Mouse (Mus musculus) forebrain, embryonic 14.5 days (tissue): ENCODE results near the gene Rasa3. TPM values are rescaled to one million over a fixed set of nuclear protein-coding genes. Genes with fewer than 3 reads are reported as not detected.

Experiments used
- ATAC-seq: fragments of 200-750 bp; cut with Nextera tagmentation; 2 replicates; pipeline ENCODE4 v1.8.0; 2017; ENCODE audit warnings: mild to moderate bottlenecking, moderate library complexity
- DNase-seq: peaks from one replicate; pipeline ENCODE4 v3.0.0-alpha.2; 2015; ENCODE audit warnings: low spot score
- H3K27ac ChIP-seq: fragments of 300-500 bp; sonication (generic); 2 replicates; pipeline ENCODE4 v1.5.1; 2014; ENCODE audit warnings: low read depth, mild to moderate bottlenecking, control low read depth, low read length, moderate library complexity
- H3K27me3 ChIP-seq: fragments of 300-500 bp; sonication (generic); replicated peaks from 2 replicates; pipeline ENCODE4 v1.6.1; 2014; ENCODE audit warnings: low read length, control low read depth, mixed read lengths; ENCODE audit not compliant: control insufficient read depth, insufficient read depth
- H3K36me3 ChIP-seq: fragments of 300-500 bp; sonication (generic); 2 replicates; pipeline ENCODE4 v1.6.1; 2014; ENCODE audit warnings: low read length, control low read depth; ENCODE audit not compliant: control insufficient read depth, insufficient read depth
- H3K4me1 ChIP-seq: fragments of 300-500 bp; sonication (generic); 2 replicates; pipeline ENCODE4 v1.6.1; 2014; ENCODE audit warnings: antibody characterized with exemption, low read length, control low read depth; ENCODE audit not compliant: control insufficient read depth, insufficient read depth
- H3K4me2 ChIP-seq: fragments of 300-500 bp; sonication (generic); 2 replicates; pipeline ENCODE4 v1.6.1; 2014; ENCODE audit warnings: mild to moderate bottlenecking, control low read depth, low read length
- H3K4me3 ChIP-seq: fragments of 300-500 bp; sonication (generic); 2 replicates; pipeline ENCODE4 v1.5.1; 2014; ENCODE audit warnings: low read depth, low read length, control low read depth
- H3K9ac ChIP-seq: fragments of 300-500 bp; sonication (generic); 2 replicates; pipeline ENCODE4 v1.6.1; 2014; ENCODE audit warnings: mild to moderate bottlenecking, low read length, control low read depth, moderate library complexity
- H3K9me3 ChIP-seq: fragments of 300-500 bp; sonication (generic); replicated peaks from 2 replicates; pipeline ENCODE4 v1.6.1; 2016; ENCODE audit warnings: low read length, control low read depth, mixed read lengths; ENCODE audit not compliant: control insufficient read depth
- WGBS: fragments of 180-500 bp; shearing (Covaris S2); extraction: QIAGEN DNeasy Blood & Tissue Kit; methylation state at CpG from one replicate; pipeline ENCODE4 v1.1.7; 2014; 5-methylcytosine and 5-hydroxymethylcytosine counted together
- polyA plus RNA-seq: library from polyadenylated mRNA; unstranded; fragments of >200 nt; fragmentation: Nextera tagmentation; extraction: Ambion mirVana; gene quantifications from 2 replicates; pipeline ENCODE4 v1.2.1, GENCODE M21; 2014

Rasa3 gene
- polyA plus RNA-seq, 1 experiment from 2014 or later: 17.3 TPM

DNA sequence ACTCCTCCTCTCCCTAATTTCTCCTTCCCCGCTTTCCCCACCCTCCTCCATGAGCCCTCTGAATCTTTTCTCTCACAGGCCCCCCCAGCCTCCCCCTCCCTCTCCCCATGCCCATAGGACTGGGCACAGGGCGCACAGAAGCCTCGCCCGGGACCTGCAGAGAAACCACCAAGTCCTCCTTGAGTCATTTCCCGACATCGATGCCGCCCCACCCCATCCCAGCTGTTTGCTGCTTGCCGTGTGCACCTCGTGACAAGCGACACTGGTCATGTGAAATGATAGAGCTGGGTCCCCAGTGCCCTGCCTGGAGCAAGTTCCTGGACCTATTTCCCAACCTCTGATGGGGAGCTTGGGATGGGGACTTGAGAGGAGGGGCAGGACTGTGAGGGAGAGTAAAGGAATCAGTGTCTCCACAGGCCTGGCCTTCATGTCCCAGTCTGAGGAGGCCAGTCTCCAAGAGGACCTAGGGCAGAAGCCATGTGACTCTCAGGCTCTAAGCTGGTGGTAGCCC lies 53.4 kb downstream of the Rasa3 start:
- ATAC-seq (peak; percentile 40; the same call in 1 of the 2 replicates), DNase-seq (no peak)
- H3K36me3 ChIP-seq: no peaks in the 10 kb centered on the region
- H3K4me1 ChIP-seq: peaks cover 31% of the 10 kb centered on the region
- H3K9me3 ChIP-seq: no peaks in the 10 kb centered on the region
- 27% methylated on average over 10 of the region's 10 CpGs for WGBS
- H3K27me3 ChIP-seq: no peaks in the 10 kb centered on the region
- H3K4me3 ChIP-seq: no peak overlapping the region
- no peak overlapping the region for H3K9ac ChIP-seq
- peak overlapping the region; percentile 49; the same call in 1 of the 2 replicates for H3K27ac ChIP-seq
- no peak overlapping the region for H3K4me2 ChIP-seq

DNA sequence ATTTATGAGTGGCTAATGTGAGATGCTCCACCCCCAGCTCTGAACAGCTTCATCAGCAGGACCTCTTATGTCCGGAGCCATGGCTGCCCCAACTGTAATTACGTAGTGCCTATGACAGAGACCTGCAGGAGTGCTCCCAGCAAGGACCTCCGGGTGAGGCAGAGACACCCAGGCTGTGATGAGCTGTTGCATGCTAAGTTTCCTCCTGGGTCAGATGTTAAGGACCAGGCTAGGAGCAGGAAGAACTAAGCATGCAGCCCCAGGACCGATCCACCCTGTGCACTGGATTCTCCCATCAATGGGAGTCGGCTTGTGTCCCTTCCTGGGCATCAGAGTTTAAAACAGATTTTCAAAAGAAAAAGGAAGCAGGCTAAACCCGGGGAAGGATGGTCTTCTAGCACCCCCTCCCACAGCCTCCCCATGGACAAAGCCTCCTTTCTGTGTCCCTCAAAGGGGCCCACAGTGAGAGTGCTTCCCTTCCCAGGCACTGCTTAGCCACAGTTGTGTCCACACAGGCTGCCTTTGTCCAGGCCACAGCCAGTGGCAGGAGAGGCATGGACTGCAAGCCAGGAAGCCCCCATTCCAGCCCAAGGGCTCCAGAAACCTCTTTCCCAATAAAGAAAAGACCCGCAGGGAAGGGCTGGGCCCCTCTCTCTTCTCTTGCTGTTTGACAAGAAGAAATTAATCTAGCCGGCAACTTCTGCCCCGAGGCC lies 54.2 kb downstream of the Rasa3 start:
- Histone ChIP-seq H3K4me1 (peaks cover 31% of the 10 kb centered on the region), H3K9me3 (no peaks in the 10 kb centered on the region), H3K36me3 (no peaks in the 10 kb centered on the region), H3K27me3 (no peaks in the 10 kb centered on the region), H3K9ac (peak overlapping the region; percentile 9), H3K4me3 (no peak overlapping the region), H3K4me2 (no peak overlapping the region), H3K27ac (peak overlapping the region; percentile 49)
- ATAC-seq: peak; percentile 60
- DNase-seq: peak; percentile 48
- 21% methylated on average over 9 of the region's 9 CpGs for WGBS

DNA sequence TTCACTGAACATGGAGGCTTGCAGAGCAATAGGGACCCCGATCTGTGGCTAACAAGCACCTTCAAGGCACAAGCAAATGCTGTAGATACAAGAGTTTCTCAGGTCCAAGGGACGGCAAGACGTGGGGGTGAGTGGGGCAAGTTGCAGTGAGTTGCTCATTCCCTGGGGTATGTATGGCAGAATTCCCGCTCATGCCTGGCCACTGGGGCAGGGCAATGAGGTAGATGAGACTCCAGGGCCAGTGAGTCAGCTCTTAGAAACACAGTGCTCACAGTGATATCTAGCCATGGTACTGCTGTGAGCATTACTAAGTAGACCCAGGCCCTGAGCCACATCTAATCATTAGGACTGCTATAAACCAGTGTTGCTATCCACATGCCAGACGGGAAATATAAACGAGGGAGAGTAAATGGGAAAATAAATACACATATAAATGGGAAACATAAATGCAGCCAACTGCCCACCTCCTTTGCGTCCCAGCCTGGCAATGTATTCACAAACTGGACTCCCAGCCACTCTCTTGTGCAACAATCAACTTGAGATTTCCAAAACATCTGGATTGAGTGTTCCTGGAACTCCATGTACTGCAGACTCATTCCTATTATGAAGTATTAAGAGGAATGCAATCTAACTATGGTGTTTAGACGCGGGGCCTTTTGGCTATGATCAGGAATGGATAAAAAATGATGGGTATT lies 57.0 kb downstream of the Rasa3 start:
- no peak for ATAC-seq
- Histone ChIP-seq H3K9ac (no peak overlapping the region), H3K27me3 (no peaks in the 10 kb centered on the region), H3K4me2 (no peak overlapping the region), H3K9me3 (no peaks in the 10 kb centered on the region), H3K4me1 (peaks cover 29% of the 10 kb centered on the region), H3K27ac (no peak overlapping the region), H3K36me3 (no peaks in the 10 kb centered on the region), H3K4me3 (no peak overlapping the region)
- WGBS: 94% methylated on average over 9 of the region's 9 CpGs
- DNase-seq: no peak

DNA sequence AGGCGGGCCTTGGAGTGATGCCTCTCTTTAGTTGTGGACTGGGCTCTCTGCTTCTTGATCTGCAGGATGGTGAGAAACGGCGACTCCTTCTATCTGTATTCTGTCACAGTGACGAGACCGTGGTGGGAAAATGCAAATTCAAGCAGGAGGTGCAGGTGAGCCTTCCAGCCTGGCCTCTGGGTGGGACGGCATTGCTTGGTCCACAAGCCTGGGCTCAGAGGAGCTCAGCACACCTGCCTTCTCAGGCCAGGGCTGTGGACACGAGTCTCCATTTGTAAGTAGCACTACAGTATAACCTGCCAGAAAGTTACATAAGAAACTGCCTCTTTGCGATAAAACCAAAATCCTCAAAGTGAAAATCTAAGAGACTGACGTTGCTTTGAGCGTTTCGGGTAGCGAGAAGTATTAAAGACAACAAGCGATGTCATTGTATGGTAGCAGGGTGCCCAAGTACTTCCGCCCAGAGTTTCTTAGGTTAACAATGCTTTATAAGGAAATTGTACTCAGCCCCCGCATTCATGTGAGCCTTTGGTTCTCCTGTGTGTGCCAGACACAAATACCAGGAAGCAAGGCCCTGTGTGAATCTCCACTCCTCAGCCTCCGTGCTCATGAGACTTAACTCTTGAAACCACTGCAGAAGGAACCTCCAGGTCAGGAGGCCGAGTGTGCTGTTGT lies 60.4 kb downstream of the Rasa3 start:
- DNase-seq (no peak), ATAC-seq (no peak)
- Histone ChIP-seq H3K9ac (no peak overlapping the region), H3K27me3 (no peaks in the 10 kb centered on the region), H3K27ac (no peak overlapping the region), H3K9me3 (no peaks in the 10 kb centered on the region), H3K36me3 (peaks cover 9% of the 10 kb centered on the region; the same call in 1 of the 2 replicates), H3K4me1 (no peaks in the 10 kb centered on the region), H3K4me3 (no peak overlapping the region), H3K4me2 (no peak overlapping the region)
- WGBS: 85% methylated on average over 17 of the region's 17 CpGs

DNA sequence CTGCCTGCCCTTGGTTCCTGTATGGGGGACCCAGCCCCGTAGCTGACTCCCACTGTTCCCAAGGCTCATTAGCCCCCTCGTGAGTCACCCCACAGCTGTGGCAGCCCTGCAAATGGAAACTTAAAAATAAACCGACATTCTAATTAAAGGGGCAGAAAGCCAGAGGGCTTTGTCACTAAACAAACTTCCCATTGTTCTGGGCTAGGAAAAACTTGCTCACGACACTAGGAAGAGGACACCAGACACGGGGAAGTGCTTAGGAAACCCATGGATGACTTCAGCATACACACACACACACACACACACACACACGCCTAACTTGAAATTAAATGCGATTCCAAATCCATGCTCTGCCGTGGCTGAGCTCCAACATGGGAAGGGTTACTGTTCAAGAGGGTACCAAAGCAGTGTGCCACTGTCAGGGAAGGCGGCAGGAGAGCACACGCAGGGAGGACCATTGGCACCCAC lies 62.4 kb downstream of the Rasa3 start:
- Histone ChIP-seq H3K27ac (no peak overlapping the region), H3K4me1 (no peaks in the 10 kb centered on the region), H3K9ac (no peak overlapping the region), H3K9me3 (no peaks in the 10 kb centered on the region), H3K4me2 (no peak overlapping the region), H3K36me3 (peaks cover 9% of the 10 kb centered on the region; the same call in 1 of the 2 replicates), H3K27me3 (no peaks in the 10 kb centered on the region), H3K4me3 (no peak overlapping the region)
- no peak for ATAC-seq
- no peak for DNase-seq
- WGBS: 44% methylated on average over 10 of the region's 10 CpGs

DNA sequence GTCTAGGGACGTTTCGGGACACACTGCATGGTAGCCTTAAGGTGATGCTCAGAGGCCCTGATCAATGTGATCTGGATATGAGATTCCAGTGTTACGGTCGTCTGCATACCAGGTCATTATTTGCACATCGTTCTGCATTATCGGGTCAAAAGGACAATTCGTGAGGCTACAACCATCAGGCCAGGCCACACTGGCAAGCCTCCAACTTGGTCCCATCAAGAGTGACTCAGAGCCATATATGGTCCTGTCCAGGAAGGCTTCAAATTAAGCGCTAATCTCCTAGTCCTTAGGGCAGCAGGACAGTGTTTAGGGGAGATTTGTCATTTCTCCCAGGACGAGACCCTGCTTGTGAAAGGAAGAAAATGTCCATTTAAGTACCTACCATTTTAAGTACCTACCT lies 63.3 kb downstream of the Rasa3 start:
- H3K4me2 ChIP-seq: no peak overlapping the region
- no peaks in the 10 kb centered on the region for H3K9me3 ChIP-seq
- H3K9ac ChIP-seq: no peak overlapping the region
- ATAC-seq (no peak), DNase-seq (no peak)
- H3K4me1 ChIP-seq: no peaks in the 10 kb centered on the region
- H3K27ac ChIP-seq: no peak overlapping the region
- H3K36me3 ChIP-seq: peaks cover 9% of the 10 kb centered on the region; the same call in 1 of the 2 replicates
- no peaks in the 10 kb centered on the region for H3K27me3 ChIP-seq
- H3K4me3 ChIP-seq: no peak overlapping the region
- WGBS: 94% methylated on average over 9 of the region's 9 CpGs

DNA sequence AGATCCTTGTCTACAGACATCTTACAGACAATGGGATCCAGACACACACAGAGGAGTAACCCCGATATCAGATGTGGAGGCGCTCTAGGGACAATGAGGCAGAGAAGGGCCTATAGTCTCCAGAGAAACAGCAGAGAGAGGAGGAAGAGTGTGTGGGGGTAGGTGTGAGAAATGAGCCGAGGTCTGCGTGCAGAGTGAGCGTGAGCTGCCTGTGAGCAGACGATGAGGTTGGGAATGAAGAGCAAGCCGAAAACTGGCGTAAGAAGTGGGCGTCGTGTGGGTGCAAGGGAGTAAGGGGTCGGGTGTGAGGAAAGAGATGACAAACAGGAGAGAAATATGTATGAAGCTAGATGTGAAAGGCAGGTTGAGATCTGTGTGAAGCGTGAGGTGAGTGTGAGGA lies 65.7 kb downstream of the Rasa3 start:
- DNase-seq (no peak), ATAC-seq (no peak)
- no peaks in the 10 kb centered on the region for H3K27me3 ChIP-seq
- no peak overlapping the region for H3K9ac ChIP-seq
- H3K4me1 ChIP-seq: no peaks in the 10 kb centered on the region
- no peak overlapping the region for H3K4me2 ChIP-seq
- H3K27ac ChIP-seq: no peak overlapping the region
- peaks cover 12% of the 10 kb centered on the region; the same call in 1 of the 2 replicates for H3K36me3 ChIP-seq
- no peak overlapping the region for H3K4me3 ChIP-seq
- H3K9me3 ChIP-seq: no peaks in the 10 kb centered on the region
- WGBS: 86% methylated on average over 12 of the region's 12 CpGs

DNA sequence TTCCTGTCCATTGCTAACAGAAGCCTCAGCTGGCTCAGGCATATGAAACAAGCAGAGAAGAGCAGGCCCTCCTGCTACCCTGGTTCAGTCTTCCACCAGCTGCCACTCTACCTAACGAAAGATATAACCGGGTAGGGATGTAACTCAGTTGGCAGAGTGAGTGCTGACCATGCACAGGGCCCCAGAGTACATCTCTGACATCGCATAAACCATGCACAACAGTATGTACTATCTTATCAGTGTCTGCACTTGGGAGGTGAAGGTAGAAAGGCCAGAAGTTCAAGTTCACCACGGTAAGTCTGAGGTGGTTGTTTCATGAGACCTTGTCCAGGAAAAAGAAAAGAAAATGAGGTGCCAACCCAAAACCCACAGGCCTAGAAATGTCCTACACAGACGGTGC lies 67.4 kb downstream of the Rasa3 start:
- Histone ChIP-seq H3K9ac (no peak overlapping the region), H3K36me3 (peaks cover 12% of the 10 kb centered on the region; the same call in 1 of the 2 replicates), H3K27me3 (no peaks in the 10 kb centered on the region), H3K27ac (no peak overlapping the region), H3K4me3 (no peak overlapping the region), H3K9me3 (no peaks in the 10 kb centered on the region), H3K4me1 (no peaks in the 10 kb centered on the region), H3K4me2 (no peak overlapping the region)
- DNase-seq (no peak), ATAC-seq (no peak)
- WGBS: 92% methylated on average over 5 of the region's 5 CpGs
